Mouse (Mus musculus): ENCODE measurements at regions not wholly inside any gene's neighbourhood (a gene's known extent, or its start where the extent isn't known, plus 50 kb on each side); places are given as distances from the start of the nearest gene placed in this dataset.

DNA sequence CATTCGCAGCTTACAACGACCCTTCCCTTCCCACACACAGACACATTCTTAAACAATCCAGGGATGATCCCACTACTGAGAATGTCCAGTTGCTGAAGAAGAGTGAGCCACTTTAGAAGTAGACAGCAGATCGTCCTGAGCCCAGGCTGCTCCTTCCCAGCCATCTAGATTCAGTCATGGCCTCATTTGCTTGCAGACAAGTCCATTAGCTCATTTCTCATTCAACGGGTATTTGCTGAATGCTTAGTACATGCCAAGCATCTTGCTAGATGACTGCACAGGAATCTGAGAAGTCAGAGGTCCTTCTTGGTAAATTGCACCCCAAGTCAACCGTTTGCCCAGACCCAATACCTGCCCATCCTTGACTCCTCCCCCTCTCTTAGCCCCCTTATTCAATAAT lies 57.8 kb downstream of the Ier5 start:
- ATAC-seq (replicated peaks; ENCODE audit: poor library complexity, severe bottlenecking) = no peak

DNA sequence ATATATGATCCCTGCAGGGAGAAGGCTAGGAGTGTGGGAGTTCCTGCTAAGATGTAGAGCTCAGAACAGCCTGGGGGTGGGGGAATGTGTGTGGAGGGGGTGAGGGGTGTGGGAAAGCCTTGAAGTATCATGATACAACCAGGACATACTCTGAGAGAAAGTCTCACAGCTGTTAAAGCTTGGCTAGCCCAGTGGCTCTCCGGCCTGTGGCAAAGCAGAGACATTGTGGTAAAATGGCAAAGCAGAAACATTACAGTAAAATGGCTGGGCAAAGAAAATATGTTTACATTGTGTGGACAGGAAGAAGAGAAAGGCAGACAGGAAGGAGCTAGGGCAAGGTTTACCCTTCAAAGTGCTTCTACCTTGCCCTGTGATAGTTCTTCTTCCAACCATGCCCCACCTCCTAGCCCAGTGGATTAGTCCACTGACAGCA lies 58.5 kb downstream of the Ier5 start:
- no peak for ATAC-seq (replicated peaks; ENCODE audit: poor library complexity, severe bottlenecking)

DNA sequence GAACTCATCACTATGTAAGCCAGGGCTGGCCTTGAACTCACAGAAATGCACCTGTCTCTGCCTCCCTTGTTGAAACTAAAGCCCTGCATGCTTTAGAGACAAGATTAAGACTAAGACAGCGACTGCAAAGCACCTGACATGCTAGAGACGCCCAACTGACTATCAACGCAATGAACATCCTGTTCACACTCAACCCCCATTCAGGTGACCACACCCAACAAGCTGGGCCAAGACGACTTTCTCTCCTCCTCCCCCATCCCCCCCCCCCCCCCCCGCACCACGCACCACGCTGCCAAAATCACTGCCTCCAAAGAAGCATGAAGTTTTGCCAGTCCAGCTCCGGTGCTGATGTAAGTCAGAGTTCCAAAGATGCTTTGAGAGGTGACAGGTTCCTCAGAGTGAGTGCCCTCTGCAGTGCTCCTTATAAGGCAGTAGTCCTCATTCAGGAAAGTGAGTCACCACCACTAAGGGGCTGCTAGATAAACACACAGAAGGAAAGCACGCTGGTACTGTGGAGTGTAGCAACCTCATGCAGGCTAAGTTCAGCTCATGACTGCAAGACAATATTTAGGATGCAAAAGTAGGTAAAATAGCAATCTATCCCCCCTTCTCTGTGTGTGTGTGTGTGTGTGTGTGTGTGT lies 59.2 kb downstream of the Ier5 start:
- peak; percentile 56 for ATAC-seq (replicated peaks; ENCODE audit: poor library complexity, severe bottlenecking)

DNA sequence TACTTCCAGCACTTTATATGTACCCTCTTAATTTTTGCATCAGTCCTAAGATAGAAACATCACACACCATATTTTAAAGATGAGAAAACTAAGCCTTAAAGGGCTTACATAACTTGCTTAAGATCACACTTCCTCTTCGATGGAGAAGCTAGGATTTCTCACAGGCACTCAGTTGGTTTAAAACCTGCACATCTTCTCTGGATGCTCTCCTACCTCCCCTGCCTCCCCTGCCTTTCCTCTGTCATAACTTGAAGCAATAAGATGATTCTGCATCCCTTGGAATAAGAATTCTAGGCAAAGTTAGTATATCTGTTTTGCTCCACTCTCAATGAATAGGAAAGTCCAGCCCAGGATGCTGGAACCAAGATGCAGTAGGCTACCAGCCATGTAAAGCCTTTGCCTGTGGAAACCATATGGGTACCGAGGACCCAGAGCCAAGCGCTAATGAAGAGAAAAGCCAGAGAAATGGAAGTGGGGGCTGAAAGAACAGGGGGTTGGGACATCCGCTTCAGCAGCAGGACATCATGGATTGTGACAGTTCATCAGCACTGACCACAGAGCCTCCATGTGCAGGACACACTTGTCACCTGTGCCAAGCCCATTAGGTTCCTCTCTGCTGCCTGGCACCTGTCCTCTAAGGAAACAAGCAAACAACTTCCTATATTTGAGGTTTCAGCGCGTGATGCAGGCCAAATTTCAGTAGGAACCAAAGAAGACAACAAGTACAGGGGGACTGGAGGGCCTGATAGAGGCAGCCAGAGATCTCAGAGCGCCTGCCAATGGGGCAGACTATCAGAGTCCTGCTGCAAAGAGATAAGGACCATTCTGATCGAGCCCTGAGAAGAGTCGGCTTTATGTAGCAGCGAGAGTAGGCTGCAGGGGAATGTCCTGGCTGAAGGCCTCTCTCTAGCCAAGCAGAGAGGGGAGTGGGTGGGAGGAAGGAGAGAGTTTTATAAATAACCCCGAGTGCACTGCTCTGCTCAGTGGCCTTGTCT lies 60.5 kb downstream of the Ier5 start:
- ATAC-seq (replicated peaks; ENCODE audit: poor library complexity, severe bottlenecking) = peak; percentile 73

DNA sequence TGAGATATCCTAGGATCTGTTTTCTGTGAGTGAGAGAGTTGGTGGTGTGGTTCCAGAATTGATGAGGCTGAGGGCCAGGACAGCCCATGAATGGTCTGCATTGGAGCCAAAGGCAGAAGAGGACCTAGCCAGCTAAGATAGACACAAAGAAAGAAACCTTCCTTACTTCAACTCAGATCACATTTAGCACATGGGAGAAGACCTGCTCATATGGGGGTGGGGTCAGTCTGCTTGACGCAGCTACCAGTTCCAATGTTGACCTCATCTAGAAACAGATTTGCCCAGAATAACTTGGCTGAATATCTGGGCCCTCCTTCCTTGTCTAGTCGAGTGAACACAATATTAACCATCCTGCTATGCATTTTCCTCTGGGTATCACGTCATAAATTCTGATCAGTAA lies 62.0 kb downstream of the Ier5 start:
- ATAC-seq (replicated peaks; ENCODE audit: poor library complexity, severe bottlenecking) = no peak

DNA sequence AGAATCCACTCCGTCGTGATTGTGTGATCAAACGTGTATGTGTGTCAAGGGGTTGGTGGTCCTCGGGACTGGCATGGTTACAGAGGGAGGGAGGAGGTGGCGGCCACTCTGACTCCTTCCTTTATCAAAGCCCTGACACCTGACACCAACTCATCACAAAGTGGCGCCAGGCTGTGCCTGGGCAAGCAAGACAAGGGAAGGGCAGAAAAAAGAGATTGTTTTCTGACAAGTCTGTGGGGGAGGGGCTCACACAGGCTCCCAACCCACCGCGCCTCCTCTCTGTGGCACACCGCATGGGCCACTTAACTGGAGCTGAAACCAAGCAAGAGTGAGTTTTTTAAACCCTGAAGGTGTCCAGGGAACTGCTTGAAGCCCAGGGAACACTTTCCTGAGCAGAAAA lies 68.5 kb downstream of the Ier5 start:
- ATAC-seq (replicated peaks; ENCODE audit: poor library complexity, severe bottlenecking) = no peak

DNA sequence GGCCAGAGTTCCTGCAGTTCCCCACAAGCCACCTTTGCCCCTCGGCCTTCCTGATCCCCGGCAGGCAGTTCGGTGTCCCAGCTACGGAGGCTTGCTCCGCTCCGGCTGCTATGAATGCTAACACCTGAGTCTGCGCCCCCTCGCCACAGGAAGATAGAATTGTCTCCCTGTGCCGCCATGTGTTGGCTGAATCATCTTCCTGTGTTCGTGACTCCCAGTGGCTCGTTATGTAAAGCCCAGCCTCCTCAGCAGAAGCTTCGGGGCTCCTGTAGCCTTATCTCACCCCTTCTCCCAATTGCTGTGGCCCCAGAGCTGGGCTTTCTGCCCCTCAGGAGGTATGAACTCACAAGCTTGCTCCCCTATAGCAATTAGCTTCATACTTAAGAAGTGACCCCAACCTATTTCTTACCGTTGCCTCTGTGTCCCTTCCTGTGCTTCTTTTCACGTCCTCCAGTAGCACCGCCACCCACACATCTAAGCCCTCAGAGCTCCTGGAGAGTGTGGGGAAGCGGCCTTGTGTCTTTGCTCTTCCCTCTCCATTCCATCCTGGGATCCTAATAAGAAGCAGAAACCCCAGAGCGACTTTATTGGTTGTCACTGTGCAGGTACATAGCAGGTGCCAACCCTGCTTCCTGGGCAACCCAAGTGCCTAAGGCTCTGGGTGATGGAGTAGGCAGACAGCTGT lies 70.1 kb downstream of the Ier5 start:
- ATAC-seq (replicated peaks; ENCODE audit: poor library complexity, severe bottlenecking) = peak; percentile 4; the same call in 1 of the 2 replicates

DNA sequence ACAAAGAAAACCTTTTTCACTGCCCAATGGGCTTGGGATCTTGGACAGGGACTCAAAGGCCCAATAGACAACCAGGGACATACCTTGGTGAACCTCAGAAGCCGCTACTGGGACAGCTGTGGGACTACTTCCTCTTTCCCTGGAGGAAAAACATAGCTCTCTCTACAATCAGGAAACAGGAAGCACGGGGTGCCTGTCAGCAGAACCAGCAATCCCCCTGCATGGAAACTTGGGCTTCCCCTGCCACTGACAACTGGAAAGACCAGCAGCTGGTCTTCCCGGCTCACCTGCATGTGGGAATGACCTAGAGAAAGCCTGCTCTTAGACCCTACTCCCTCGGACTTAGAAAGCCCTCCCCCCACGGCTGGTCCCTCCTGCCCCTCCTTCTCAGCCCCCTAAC lies 70.7 kb downstream of the Ier5 start:
- peak; percentile 88 for ATAC-seq (replicated peaks; ENCODE audit: poor library complexity, severe bottlenecking)

DNA sequence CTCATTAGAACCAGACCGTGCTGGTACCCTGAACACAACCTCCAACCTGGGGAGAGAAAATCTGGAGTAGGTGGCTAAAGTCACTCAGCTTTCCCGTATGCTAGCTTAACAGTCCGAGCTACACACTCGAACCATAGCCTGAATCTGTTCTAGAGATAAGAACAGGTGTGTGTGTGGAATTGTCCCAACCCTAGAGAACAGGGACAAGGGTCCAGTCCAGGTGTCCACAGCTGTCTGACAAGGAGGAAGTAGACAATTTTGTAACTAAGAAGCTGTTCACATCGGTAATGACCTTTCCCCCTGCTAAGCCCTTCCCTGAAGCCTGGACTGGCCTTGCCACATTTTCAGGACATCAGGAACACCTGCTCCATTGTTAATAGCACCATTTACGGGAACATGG lies 71.3 kb downstream of the Ier5 start:
- no peak for ATAC-seq (replicated peaks; ENCODE audit: poor library complexity, severe bottlenecking)

DNA sequence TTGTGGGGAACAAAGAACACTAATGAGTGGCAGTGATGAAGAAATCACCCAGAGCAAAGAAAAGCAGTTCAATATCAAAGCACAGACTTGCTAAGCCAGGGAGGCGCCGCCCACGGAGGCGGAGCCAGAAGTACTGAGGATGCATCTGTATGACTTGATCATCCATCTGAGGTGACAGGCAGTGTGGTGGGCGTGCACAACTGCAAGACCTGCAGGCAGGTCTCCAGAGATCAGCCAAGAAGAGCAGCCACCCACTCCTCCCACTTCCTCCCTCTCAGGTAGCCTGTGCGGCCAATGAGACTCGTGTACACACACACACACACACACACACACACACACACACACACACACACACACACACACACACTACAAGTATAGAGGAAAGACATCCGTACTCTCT lies 71.9 kb downstream of the Ier5 start:
- peak; percentile 55 for ATAC-seq (replicated peaks; ENCODE audit: poor library complexity, severe bottlenecking)

DNA sequence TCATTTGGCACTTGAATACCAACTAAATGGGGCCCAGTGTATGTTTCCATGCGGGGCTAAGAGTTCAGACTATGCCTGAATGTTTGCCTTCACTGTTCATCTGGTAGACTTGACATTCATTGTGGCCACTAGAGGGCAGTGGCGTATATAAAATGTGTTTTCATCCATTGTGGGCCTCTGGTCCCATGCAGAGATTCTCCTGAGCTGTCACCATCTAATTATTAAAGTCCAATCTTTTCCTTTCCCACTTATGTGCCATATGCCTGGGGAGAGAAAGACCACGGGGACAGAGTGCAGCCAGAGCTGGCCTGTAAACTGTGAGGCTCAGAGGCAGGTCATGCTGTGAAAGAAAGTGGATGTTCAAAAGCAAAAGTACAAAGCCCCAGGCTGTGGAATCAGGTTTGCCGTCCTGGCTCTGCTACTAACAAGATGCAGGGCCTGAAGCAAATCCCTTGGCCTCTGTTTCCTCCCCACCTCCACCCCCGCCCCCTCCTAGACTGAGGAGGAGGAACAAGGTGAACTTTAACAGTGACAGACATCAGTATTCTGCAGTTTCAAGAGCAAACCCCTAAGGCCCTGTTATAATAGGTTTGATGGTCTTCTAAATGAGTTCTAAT lies 73.5 kb downstream of the Ier5 start:
- peak; percentile 36 for ATAC-seq (replicated peaks; ENCODE audit: poor library complexity, severe bottlenecking)

DNA sequence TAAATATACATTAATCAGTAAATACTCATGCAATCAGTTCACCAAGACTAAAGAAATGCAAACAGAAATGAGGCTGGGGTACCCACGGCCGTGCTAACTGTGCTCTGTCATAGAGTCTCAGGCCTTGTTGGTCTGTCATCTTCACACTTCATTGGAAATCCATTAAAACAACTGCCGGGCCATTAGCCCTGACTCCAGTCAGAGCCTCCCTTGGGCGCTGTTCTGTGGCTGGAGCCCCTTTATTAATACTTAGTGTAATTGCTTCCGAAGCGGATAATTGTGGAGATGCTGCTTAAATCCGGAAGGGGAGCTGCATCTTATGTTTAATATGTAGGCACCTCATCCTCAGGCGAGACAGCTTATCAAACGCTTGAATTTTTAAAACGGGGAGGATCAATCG lies 76.1 kb downstream of the Ier5 start:
- no peak for ATAC-seq (replicated peaks; ENCODE audit: poor library complexity, severe bottlenecking)

DNA sequence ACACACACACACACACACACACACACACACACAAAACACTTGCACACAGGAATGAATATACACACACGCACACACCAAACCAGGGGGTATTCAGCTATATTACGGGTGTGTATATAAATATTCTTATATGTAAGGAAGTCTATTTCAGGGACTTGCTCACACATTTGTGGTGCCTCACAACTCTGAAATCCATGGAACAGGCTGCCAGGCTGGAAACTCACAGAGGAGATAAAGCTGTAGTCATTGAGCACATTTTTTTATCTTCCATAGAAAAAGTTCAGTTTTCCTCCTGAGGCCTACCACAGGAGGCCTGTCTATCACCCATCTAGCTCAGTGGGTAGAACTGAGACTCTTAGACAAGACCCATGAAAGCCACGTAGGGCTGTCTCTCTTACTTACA lies 83.8 kb downstream of the Ier5 start:
- ATAC-seq (replicated peaks; ENCODE audit: poor library complexity, severe bottlenecking) = no peak

DNA sequence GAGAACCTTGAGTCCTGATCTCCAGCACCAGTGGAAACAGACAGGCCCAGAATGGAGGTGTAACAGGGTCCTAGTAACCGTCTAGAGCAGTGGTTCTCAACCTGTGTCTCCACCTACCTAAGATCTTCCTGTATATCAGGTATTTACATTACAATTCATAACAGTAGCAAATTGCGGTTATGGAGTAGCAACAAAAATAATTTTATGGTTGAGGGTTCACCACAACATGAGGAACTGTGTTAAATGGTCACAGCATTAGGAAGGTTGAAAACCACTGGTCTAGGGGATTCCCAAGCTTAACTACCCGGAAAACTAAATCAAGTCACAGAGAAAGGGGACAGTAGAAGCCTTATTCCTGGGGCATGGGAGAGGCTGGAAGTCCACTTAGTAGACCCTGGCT lies 84.5 kb downstream of the Ier5 start:
- no peak for ATAC-seq (replicated peaks; ENCODE audit: poor library complexity, severe bottlenecking)

DNA sequence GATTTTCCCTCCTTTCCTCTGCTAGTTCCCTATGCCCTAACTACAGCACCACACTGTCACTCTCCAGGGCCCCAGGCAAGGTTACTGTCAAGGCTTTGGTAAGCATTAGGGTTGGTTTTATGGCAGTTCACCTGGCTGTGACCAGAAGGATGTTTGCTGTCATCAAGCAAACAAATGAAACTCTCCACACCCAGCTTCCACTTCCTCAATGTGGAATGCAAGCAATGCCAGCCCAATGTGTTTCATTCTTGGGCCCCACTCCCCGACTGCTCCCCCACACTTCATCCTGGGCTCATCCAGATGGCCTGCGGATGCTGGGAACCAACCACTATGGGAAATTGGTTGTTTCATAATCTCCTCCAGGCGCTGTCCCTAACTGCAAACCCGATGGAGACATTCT lies 85.7 kb downstream of the Ier5 start:
- peak; percentile 82 for ATAC-seq (replicated peaks; ENCODE audit: poor library complexity, severe bottlenecking)

DNA sequence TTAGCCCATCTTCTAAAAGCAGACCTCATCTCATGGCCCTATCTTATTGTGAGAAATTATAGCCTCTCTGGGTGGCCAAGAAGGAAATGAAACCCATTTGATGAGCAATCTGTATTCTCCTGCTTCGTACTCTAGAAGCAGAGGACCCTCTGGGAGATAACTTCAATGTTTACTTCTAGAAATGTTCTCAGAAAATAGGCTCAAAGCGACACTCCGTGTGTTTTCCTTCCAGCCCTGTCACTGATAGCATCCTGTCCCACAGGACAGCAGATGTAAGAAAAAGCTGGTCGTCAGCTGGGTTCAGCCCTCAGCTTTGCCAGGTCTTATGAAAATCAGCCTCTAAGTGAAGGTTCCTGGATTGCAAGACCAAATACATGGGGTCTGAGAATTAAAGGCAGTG lies 86.1 kb downstream of the Ier5 start:
- 0 out of 2 replicates have a peak, but pooled peaks have one; percentile 8 for ATAC-seq (replicated peaks; ENCODE audit: poor library complexity, severe bottlenecking)

DNA sequence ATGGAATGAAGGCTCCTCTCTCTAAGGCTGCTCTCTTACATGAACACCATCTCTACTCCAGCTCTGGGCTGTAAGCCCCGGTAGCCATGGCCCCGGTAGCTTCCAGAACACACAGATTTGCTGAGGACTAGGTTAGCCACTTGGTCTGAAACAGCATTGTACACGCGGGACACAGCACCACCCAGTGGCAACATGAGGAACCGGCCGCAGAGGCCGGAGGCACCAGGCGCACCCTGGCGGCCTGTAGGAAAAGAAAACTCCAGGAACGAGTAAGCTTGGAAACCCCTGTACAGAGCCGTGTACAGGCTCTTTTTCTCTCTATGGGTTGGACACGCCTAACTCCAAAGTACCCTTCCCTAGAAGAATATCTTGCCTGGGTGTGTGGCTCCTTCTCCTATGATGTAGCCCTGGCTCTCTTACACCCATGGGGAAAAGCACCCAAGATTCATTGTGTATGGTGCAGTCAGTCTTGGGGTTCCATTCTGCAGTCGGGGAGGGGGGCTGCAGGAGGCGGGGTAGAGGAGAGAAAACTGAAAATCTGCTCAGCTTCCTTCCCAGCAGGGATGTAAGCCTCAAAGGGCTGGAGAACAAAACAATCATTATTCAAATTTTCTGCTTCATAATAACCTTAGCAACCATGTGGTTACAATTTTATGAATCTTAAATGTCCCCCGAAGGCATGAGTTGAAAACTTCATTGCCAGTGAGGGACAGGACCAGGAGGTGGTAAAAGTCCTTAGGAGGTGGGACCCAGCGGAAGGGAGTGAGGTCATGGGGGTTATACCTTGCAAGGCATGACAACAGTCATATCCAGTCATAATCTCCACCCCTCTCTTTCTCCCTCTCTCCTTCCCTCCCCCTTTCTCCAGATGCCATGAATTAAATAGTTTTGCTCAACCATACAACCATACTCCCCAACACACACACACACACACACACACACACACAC lies 92.6 kb downstream of the Ier5 start:
- ATAC-seq (replicated peaks; ENCODE audit: poor library complexity, severe bottlenecking) = peak; percentile 98

DNA sequence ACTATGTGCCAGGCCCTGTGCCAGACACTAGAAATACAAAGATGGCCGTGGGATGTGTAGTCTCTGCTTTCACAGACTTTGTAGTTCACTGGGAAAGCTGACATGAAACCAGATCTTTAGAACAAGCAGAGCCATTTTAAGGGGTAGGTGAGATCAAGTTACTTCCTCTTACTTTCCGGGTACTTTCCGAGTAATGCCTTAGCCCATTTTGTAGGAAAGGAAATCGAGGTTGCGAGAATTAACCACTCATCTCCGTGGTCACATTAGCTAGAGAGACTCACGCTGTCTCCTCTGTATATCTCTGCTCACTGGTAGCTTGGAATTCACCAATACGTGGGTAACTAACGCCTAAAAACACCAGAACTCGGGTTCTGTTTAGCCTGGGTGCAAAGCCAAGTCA lies 93.3 kb downstream of the Ier5 start:
- peak; percentile 23; the same call in 1 of the 2 replicates for ATAC-seq (replicated peaks; ENCODE audit: poor library complexity, severe bottlenecking)

DNA sequence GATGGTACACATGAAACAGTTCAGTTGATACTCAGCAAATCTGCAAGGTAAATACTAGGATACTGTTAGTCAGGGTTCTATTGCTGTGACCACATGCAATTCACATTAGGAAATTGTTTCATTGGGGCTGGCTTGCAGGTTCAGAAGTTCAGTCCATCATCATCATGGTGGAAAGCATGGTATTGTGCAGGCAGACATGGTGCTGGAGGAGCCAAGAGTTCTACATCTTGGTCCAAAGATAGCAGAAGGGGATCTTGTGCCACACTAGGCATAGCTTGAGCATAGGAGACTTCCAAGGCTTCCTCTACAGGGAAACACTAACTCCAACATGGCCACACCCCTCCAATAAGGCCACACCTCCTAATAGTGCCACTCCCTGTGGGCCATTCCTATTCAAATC lies 99.1 kb downstream of the Ier5 start:
- no peak for ATAC-seq (replicated peaks; ENCODE audit: poor library complexity, severe bottlenecking)

Measured in granulocyte monocyte progenitor cell, adult 5-6 weeks (primary cell).